Mouse (Mus musculus) neural tube, embryonic 11.5 days (tissue): Measurements from ENCODE around the gene Hsd3b7. TPM values are rescaled to one million over a fixed set of nuclear protein-coding genes. Genes with fewer than 3 reads are reported as not detected.

Experiments used
- ATAC-seq: fragments of 200-750 bp; cut with Nextera tagmentation; 2 replicates; pipeline ENCODE4 v1.8.0; 2017; ENCODE audit warnings: moderate number of reproducible peaks, mild to moderate bottlenecking, moderate TSS enrichment, moderate library complexity; ENCODE audit not compliant: insufficient read depth, low FRiP score, low TSS enrichment
- DNase-seq: peaks from one replicate; pipeline ENCODE4 v3.0.0-alpha.2; 2015; ENCODE audit warnings: low spot score
- H3K27ac ChIP-seq: fragments of 300-500 bp; sonication (generic); 2 replicates; pipeline ENCODE4 v1.5.1; 2014; ENCODE audit warnings: low read depth, mild to moderate bottlenecking, low read length
- H3K27me3 ChIP-seq: fragments of 300-500 bp; sonication (generic); 2 replicates; pipeline ENCODE4 v1.6.1; 2014; ENCODE audit warnings: mild to moderate bottlenecking, low read length, mixed read lengths; ENCODE audit not compliant: control insufficient read depth, insufficient read depth
- H3K36me3 ChIP-seq: fragments of 300-500 bp; sonication (generic); 2 replicates; pipeline ENCODE4 v1.6.1; 2014; ENCODE audit warnings: mild to moderate bottlenecking, low read length, moderate library complexity, mixed read lengths; ENCODE audit not compliant: control insufficient read depth, insufficient read depth
- H3K4me1 ChIP-seq: fragments of 300-500 bp; sonication (generic); 2 replicates; pipeline ENCODE4 v1.6.1; 2014; ENCODE audit warnings: low read length, mixed read lengths; ENCODE audit not compliant: control insufficient read depth, insufficient read depth
- H3K4me2 ChIP-seq: fragments of 300-500 bp; sonication (generic); 2 replicates; pipeline ENCODE4 v1.6.1; 2014; ENCODE audit warnings: low read depth, mild to moderate bottlenecking, moderate library complexity
- H3K4me3 ChIP-seq: fragments of 300-500 bp; sonication (generic); 2 replicates; pipeline ENCODE4 v1.5.1; 2014; ENCODE audit warnings: low read depth, low read length
- H3K9ac ChIP-seq: fragments of 300-500 bp; sonication (generic); 2 replicates; pipeline ENCODE4 v1.6.1; 2014; ENCODE audit warnings: mild to moderate bottlenecking, low read length
- H3K9me3 ChIP-seq: fragments of 300-500 bp; sonication (generic); 2 replicates; pipeline ENCODE4 v1.6.1; 2016; ENCODE audit warnings: low read length; ENCODE audit not compliant: control insufficient read depth
- WGBS: fragments of 180-500 bp; shearing (Covaris S2); extraction: QIAGEN DNeasy Blood & Tissue Kit; methylation state at CpG from one replicate; pipeline ENCODE4 v1.1.7; 2014; 5-methylcytosine and 5-hydroxymethylcytosine counted together
- polyA plus RNA-seq: library from polyadenylated mRNA; unstranded; fragments of >200 nt; fragmentation: Nextera tagmentation; extraction: Ambion mirVana; gene quantifications from 2 replicates; pipeline ENCODE4 v1.2.1, GENCODE M21; 2014

The Hsd3b7 gene
- polyA plus RNA-seq, 1 experiment from 2014 or later, result 8.3 TPM

- Histone ChIP-seq H3K4me1 (no peaks in the 10 kb centered on the region), H3K36me3 (peaks cover 42% of the 10 kb centered on the region), H3K9ac (no peak within 1 kb of the TSS), H3K4me2 (no peak within 1 kb of the TSS), H3K9me3 (no peaks in the 10 kb centered on the region), H3K27me3 (no peaks in the 10 kb centered on the region), H3K4me3 (no peak within 1 kb of the TSS), H3K27ac (no peak within 1 kb of the TSS)
- 95% methylated on average over 7 of the region's 7 CpGs for WGBS
- ATAC-seq (no peak), DNase-seq (no peak)
Measured at GRCm38 (mm10) chr7:127785308-127785707, 15.1 kb upstream of the Hsd3b7 start, which contains the start of gene Gm49388. Gene Gm49388, plus strand, starts transcription at chr7:127785608.

- no peak for DNase-seq
- no peak for ATAC-seq
Measured at GRCm38 (mm10) chr7:127797076-127797845, 3.1 kb upstream of the Hsd3b7 start.

GRCm38 (mm10) chr7:127798591-127798990 is 1.8 kb upstream of the Hsd3b7 start:
- H3K36me3 ChIP-seq, result peaks cover 30% of the 10 kb centered on the region

More at GRCm38 (mm10) chr7:127797076-127797845, 3.1 kb upstream of the Hsd3b7 start:
- Histone ChIP-seq H3K27ac (no peak overlapping the region), H3K27me3 (no peaks in the 10 kb centered on the region), H3K4me1 (no peaks in the 10 kb centered on the region), H3K4me2 (no peak overlapping the region), H3K9ac (no peak overlapping the region), H3K36me3 (peaks cover 33% of the 10 kb centered on the region), H3K9me3 (no peaks in the 10 kb centered on the region), H3K4me3 (no peak overlapping the region)
- WGBS, result 94% methylated on average over 23 of the region's 23 CpGs

GRCm38 (mm10) chr7:127799211-127799610 is 1.2 kb upstream of the Hsd3b7 start:
- Histone ChIP-seq H3K27me3 (no peaks in the 10 kb centered on the region), H3K27ac (no peak overlapping the region), H3K9me3 (no peaks in the 10 kb centered on the region), H3K4me3 (no peak overlapping the region), H3K9ac (no peak overlapping the region), H3K4me2 (no peak overlapping the region), H3K4me1 (no peaks in the 10 kb centered on the region), H3K36me3 (peaks cover 28% of the 10 kb centered on the region)
- ATAC-seq, result no peak
- 93% methylated on average over 13 of the region's 13 CpGs for WGBS
- DNase-seq, result no peak

More at GRCm38 (mm10) chr7:127798591-127798990, 1.8 kb upstream of the Hsd3b7 start:
- DNase-seq, result no peak
- Histone ChIP-seq H3K27me3 (no peaks in the 10 kb centered on the region), H3K4me1 (no peaks in the 10 kb centered on the region), H3K9me3 (no peaks in the 10 kb centered on the region), H3K27ac (no peak overlapping the region), H3K9ac (no peak overlapping the region), H3K4me3 (no peak overlapping the region), H3K4me2 (no peak overlapping the region)
- WGBS, result 90% methylated on average over 4 of the region's 4 CpGs
- no peak for ATAC-seq

- Histone ChIP-seq H3K27ac (no peak overlapping the region), H3K4me2 (no peak overlapping the region), H3K27me3 (no peaks in the 10 kb centered on the region), H3K9ac (no peak overlapping the region), H3K4me3 (no peak overlapping the region), H3K36me3 (peaks cover 28% of the 10 kb centered on the region), H3K4me1 (no peaks in the 10 kb centered on the region), H3K9me3 (no peaks in the 10 kb centered on the region)
- 100% methylated on average over 1 of the region's 1 CpGs for WGBS
- DNase-seq (no peak), ATAC-seq (no peak)
Measured at GRCm38 (mm10) chr7:127799738-127800137, 666 bp upstream of the Hsd3b7 start.

DNA sequence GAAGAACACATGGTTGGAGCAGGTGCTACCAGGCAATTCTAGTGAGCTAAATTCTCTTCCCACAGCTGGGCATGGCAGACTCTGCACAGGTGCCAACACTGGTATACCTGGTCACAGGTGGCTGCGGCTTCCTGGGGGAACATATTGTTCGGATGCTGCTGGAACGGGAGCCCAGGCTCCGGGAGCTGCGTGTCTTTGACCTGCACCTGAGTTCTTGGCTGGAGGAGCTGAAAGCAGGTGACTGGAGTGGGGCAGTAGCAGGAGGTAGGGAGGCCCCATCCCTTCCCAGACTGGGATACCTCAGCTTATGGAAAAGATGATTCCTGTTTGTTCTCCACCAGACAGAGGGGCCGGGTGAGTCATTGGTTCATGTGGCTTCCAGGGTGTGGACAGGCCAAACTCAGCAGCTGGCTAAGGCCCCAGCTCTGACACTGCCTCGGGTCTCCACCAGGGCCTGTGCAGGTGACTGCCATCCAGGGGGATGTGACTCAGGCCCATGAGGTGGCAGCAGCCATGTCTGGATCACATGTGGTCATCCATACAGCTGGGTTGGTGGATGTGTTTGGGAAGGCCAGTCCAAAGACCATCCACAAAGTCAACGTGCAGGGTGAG is 712 bp downstream of the Hsd3b7 start:
- Histone ChIP-seq H3K9me3 (no peaks in the 10 kb centered on the region), H3K9ac (no peak overlapping the region), H3K4me1 (no peaks in the 10 kb centered on the region), H3K4me3 (no peak overlapping the region), H3K4me2 (no peak overlapping the region), H3K36me3 (peaks cover 19% of the 10 kb centered on the region), H3K27me3 (no peaks in the 10 kb centered on the region), H3K27ac (no peak overlapping the region)
- ATAC-seq (no peak), DNase-seq (no peak)
- 94% methylated on average over 8 of the region's 8 CpGs for WGBS

DNA sequence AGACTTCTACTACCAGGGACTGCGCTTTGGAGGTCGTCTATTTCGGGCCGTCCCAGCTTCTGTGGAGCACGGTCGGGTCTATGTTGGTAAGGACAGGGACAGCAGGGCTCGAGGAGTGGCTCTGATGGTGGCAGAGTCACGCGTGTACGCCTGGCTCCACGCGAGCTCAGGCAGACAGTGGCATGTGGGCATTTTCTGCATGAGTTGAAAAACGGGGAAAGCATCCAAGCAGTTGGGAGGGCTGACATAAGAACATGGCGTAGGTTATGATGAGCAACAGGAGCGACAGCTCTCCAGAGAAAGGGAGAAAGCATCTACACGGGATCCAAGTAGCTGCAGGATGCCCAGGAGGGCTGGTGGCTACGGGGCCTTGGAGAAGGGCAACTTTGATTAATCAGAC is 1.9 kb downstream of the Hsd3b7 start:
- ATAC-seq (no peak), DNase-seq (no peak)
- H3K4me3 ChIP-seq, result no peak overlapping the region
- 95% methylated on average over 17 of the region's 17 CpGs for WGBS
- H3K27ac ChIP-seq, result no peak overlapping the region
- no peaks in the 10 kb centered on the region for H3K9me3 ChIP-seq
- H3K4me1 ChIP-seq, result no peaks in the 10 kb centered on the region
- H3K27me3 ChIP-seq, result no peaks in the 10 kb centered on the region
- H3K4me2 ChIP-seq, result no peak overlapping the region
- peaks cover 11% of the 10 kb centered on the region for H3K36me3 ChIP-seq
- no peak overlapping the region for H3K9ac ChIP-seq

DNA sequence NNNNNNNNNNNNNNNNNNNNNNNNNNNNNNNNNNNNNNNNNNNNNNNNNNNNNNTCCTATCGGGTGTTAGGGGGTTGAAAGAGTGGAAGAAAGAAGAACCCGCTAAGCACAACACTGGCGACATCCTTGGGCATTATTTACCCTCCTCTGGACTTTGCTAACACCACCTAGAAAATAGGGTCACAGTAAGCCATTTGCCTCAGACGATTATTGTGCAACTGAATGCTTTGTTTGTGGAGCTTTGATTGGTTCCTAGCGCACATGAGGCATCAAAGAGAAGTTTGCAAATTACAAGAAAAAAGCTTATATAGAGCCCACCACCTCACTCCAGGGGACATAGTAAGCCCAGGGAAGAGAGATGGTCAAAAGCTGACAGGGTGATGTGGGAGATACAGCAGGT is 8.4 kb downstream of the Hsd3b7 start:
- Histone ChIP-seq H3K9ac (no peak overlapping the region), H3K27ac (no peak overlapping the region), H3K4me2 (no peak overlapping the region), H3K4me3 (no peak overlapping the region), H3K9me3 (no peaks in the 10 kb centered on the region), H3K36me3 (no peaks in the 10 kb centered on the region), H3K4me1 (no peaks in the 10 kb centered on the region), H3K27me3 (no peaks in the 10 kb centered on the region)
- no peak for DNase-seq
- 64% methylated on average over 5 of the region's 5 CpGs for WGBS
- no peak for ATAC-seq

GRCm38 (mm10) chr7:127809846-127810245 is 9.4 kb downstream of the Hsd3b7 start:
- H3K27me3 ChIP-seq, result no peaks in the 10 kb centered on the region
- WGBS, result 89% methylated on average over 1 of the region's 1 CpGs

More at GRCm38 (mm10) chr7:127809846-127810245, 9.4 kb downstream of the Hsd3b7 start:
- ATAC-seq, result no peak
- Histone ChIP-seq H3K9ac (no peak overlapping the region), H3K36me3 (no peaks in the 10 kb centered on the region), H3K9me3 (no peaks in the 10 kb centered on the region), H3K4me1 (no peaks in the 10 kb centered on the region), H3K4me2 (no peak overlapping the region), H3K4me3 (no peak overlapping the region), H3K27ac (no peak overlapping the region)
- DNase-seq, result no peak
